Mouse (Mus musculus): ENCODE measurements around the gene Eme2. TPM values are rescaled to one million over a fixed set of nuclear protein-coding genes. Genes with fewer than 3 reads are reported as not detected.

Eme2 gene
- polyA plus RNA-seq, 1 experiment from 2014 or later: 21.4 TPM

- Histone ChIP-seq H3K9me3 (replicated peaks) (no peaks in the 10 kb centered on the region), H3K4me2 (peak overlapping the region; percentile 92), H3K4me3 (peak overlapping the region; percentile 95), H3K9ac (peak overlapping the region; percentile 81), H3K36me3 (peaks cover 77% of the 10 kb centered on the region), H3K4me1 (peaks cover 46% of the 10 kb centered on the region), H3K27ac (peak overlapping the region; percentile 71), H3K27me3 (replicated peaks) (no peaks in the 10 kb centered on the region)
- 0 out of 2 replicates have a peak, but pooled peaks have one; percentile 1 for ATAC-seq
- WGBS (ENCODE audit: insufficient replicate concordance): 19% methylated on average over 22 of the region's 22 CpGs
These were observed 9.3 kb downstream of the Eme2 start for GRCm38 (mm10) chr17:24885356-24886133.

DNA sequence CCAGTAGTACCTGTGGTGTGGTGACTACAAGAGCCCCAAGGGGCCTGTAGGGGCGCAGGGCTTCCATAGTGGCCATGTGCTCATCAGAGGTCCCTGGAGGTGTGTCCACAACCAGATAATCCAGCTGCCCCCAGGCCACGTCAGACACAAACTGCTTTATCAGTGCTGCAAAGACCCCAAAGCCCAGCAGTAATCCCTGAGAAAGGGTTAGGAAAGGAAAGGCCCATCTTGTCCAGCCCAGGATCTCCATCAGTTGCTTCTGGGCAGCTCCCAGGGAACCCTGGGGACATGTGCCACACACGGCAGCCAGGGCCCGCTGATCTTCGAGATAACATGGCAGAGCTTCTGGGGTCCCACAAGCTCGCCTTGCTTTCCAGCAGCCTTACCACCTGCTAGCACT is 10.5 kb downstream of the Eme2 start:
- Histone ChIP-seq H3K4me1 (peaks cover 41% of the 10 kb centered on the region), H3K4me2 (peak overlapping the region; percentile 92), H3K9ac (peak overlapping the region; percentile 81), H3K27ac (no peak overlapping the region), H3K36me3 (peaks cover 68% of the 10 kb centered on the region), H3K9me3 (replicated peaks) (no peaks in the 10 kb centered on the region), H3K4me3 (peak overlapping the region; percentile 95), H3K27me3 (replicated peaks) (no peaks in the 10 kb centered on the region)
- 65% methylated on average over 6 of the region's 6 CpGs for WGBS (ENCODE audit: insufficient replicate concordance)
- ATAC-seq: no peak

DNA sequence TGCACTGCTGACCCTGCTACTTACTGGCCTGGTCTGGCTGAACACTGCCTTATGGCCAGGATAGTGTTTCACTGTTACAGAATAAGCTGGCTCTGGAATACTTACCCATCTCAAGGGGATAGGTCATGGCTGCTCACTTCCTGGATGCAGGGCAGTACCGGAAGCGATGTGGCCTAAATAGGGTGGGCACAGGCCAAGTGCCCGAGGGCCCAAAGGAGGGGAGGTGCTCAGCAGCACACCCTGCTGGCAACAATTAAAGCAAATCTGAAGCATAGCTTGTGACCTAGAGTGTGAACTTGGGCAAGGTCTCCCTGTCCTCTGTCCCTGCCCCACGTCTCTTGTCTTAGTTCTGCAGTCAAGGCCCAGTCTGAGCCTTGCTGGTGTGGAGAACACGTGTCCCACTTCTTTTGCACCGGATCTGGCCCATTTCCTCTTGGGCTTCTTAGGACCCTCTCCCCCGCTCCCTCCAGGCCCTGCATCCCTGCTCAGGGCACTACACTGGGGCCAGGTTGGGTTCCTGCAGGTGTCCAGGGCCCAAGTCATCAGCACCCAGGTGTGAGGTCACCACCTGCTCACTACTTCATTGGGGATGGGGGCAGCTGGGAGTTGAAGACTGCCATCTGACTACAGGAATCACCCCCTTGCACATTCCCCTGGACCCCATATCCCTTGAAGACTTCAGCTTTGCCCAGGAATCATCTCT is 13.0 kb downstream of the Eme2 start:
- H3K36me3 ChIP-seq: peaks cover 50% of the 10 kb centered on the region
- no peak for ATAC-seq
- no peaks in the 10 kb centered on the region for H3K27me3 ChIP-seq (replicated peaks)
- H3K9me3 ChIP-seq (replicated peaks): no peaks in the 10 kb centered on the region
- no peak overlapping the region for H3K4me2 ChIP-seq
- peaks cover 26% of the 10 kb centered on the region for H3K4me1 ChIP-seq
- H3K4me3 ChIP-seq: no peak overlapping the region
- 45% methylated on average over 7 of the region's 7 CpGs for WGBS (ENCODE audit: insufficient replicate concordance)
- H3K27ac ChIP-seq: no peak overlapping the region
- H3K9ac ChIP-seq: no peak overlapping the region

- Histone ChIP-seq H3K4me1 (peaks cover 12% of the 10 kb centered on the region; the same call in 1 of the 2 replicates), H3K27me3 (replicated peaks) (no peaks in the 10 kb centered on the region; the same call in 1 of the 2 replicates), H3K9me3 (replicated peaks) (no peaks in the 10 kb centered on the region), H3K4me2 (peak overlapping the region; percentile 27; the same call in 1 of the 2 replicates), H3K27ac (no peak overlapping the region), H3K9ac (no peak overlapping the region), H3K36me3 (peaks cover 32% of the 10 kb centered on the region), H3K4me3 (no peak overlapping the region)
- WGBS (ENCODE audit: insufficient replicate concordance): 71% methylated on average over 8 of the region's 8 CpGs
- ATAC-seq: no peak
These were observed 16.4 kb downstream of the Eme2 start for GRCm38 (mm10) chr17:24878531-24878930.

GRCm38 (mm10) chr17:24878117-24878397 is 16.8 kb downstream of the Eme2 start:
- peaks cover 28% of the 10 kb centered on the region for H3K36me3 ChIP-seq
- no peaks in the 10 kb centered on the region; the same call in 1 of the 2 replicates for H3K27me3 ChIP-seq (replicated peaks)
- peak; percentile 36; the same call in 1 of the 2 replicates for ATAC-seq
- H3K4me1 ChIP-seq: peaks cover 12% of the 10 kb centered on the region; the same call in 1 of the 2 replicates
- no peaks in the 10 kb centered on the region for H3K9me3 ChIP-seq (replicated peaks)
- H3K4me3 ChIP-seq: no peak overlapping the region
- WGBS (ENCODE audit: insufficient replicate concordance): 49% methylated on average over 5 of the region's 5 CpGs
- H3K9ac ChIP-seq: peak overlapping the region; percentile 15; the same call in 1 of the 2 replicates
- peak overlapping the region; percentile 69 for H3K27ac ChIP-seq
- H3K4me2 ChIP-seq: peak overlapping the region; percentile 27

DNA sequence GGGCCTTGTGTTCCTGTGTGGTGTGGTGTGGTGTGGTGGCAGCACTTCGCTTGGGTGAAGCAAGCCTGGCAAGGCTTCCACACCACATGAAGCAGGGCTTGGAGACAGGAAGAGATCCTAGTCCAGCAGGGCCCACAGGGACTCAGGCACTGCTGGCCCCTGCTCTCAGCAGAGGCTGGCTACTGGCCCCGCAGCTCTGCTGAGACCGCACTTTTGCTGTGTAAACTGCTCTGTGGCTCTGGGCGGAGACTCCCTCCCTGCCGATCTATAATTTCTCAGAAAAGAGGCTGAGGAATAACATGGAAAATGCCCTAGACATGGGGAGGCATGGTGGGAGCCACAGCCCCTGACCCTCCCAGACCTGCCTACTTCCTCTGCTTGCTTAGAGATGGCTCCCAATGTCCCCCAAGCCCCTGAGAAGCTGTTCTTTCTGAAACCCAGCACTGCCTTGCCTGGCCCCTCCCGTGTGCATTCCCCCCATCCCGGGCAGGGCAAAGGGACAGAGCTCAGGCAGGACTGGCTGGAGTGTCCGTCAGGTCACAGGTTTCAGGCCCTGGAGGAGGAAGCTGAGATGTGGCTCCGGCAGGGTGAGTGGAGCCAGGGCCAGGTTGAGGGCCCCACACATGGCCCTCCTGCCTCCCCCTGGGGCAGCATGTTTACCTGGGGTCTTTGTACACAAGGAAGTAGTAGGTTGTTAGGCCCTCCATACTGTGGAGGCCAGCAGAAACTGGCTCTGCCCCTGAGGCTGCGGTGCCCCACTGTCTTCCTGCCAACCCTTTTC is 17.4 kb downstream of the Eme2 start:
- Histone ChIP-seq H3K4me2 (peak overlapping the region; percentile 27), H3K9ac (peak overlapping the region; percentile 15), H3K36me3 (peaks cover 22% of the 10 kb centered on the region), H3K4me3 (no peak overlapping the region), H3K9me3 (replicated peaks) (no peaks in the 10 kb centered on the region), H3K27ac (peak overlapping the region; percentile 69), H3K27me3 (replicated peaks) (no peaks in the 10 kb centered on the region; the same call in 1 of the 2 replicates), H3K4me1 (peaks cover 12% of the 10 kb centered on the region; the same call in 1 of the 2 replicates)
- ATAC-seq: peak; percentile 50
- 58% methylated on average over 10 of the region's 10 CpGs for WGBS (ENCODE audit: insufficient replicate concordance)

- no peak overlapping the region for H3K9ac ChIP-seq
- H3K27ac ChIP-seq: no peak overlapping the region
- H3K36me3 ChIP-seq: no peaks in the 10 kb centered on the region
- H3K4me3 ChIP-seq: no peak overlapping the region
- no peak overlapping the region for H3K4me2 ChIP-seq
- 68% methylated on average over 8 of the region's 8 CpGs for WGBS (ENCODE audit: insufficient replicate concordance)
- 0 out of 2 replicates have a peak, but pooled peaks have one; percentile 18 for ATAC-seq
- peaks cover 4% of the 10 kb centered on the region; the same call in 1 of the 2 replicates for H3K27me3 ChIP-seq (replicated peaks)
- H3K9me3 ChIP-seq (replicated peaks): no peaks in the 10 kb centered on the region
- peaks cover 12% of the 10 kb centered on the region; the same call in 1 of the 2 replicates for H3K4me1 ChIP-seq
These were observed 19.9 kb downstream of the Eme2 start for GRCm38 (mm10) chr17:24874989-24875388.

- Histone ChIP-seq H3K27me3 (replicated peaks) (peaks cover 4% of the 10 kb centered on the region; the same call in 1 of the 2 replicates), H3K9me3 (replicated peaks) (no peaks in the 10 kb centered on the region), H3K36me3 (no peaks in the 10 kb centered on the region), H3K4me3 (no peak overlapping the region), H3K4me2 (no peak overlapping the region), H3K4me1 (peaks cover 12% of the 10 kb centered on the region; the same call in 1 of the 2 replicates), H3K9ac (no peak overlapping the region), H3K27ac (no peak overlapping the region)
- 35% methylated on average over 1 of the region's 1 CpGs for WGBS (ENCODE audit: insufficient replicate concordance)
- no peak for ATAC-seq
These were observed 20.5 kb downstream of the Eme2 start for GRCm38 (mm10) chr17:24874405-24874745.

- H3K4me2 ChIP-seq: no peak overlapping the region
- peaks cover 4% of the 10 kb centered on the region; the same call in 1 of the 2 replicates for H3K27me3 ChIP-seq (replicated peaks)
- H3K9ac ChIP-seq: no peak overlapping the region
- 37% methylated on average over 4 of the region's 4 CpGs for WGBS (ENCODE audit: insufficient replicate concordance)
- H3K27ac ChIP-seq: no peak overlapping the region
- ATAC-seq: no peak
- H3K36me3 ChIP-seq: no peaks in the 10 kb centered on the region
- no peak overlapping the region for H3K4me3 ChIP-seq
- no peaks in the 10 kb centered on the region for H3K9me3 ChIP-seq (replicated peaks)
- peaks cover 12% of the 10 kb centered on the region; the same call in 1 of the 2 replicates for H3K4me1 ChIP-seq
These were observed 21.0 kb downstream of the Eme2 start for GRCm38 (mm10) chr17:24873695-24874404.

DNA sequence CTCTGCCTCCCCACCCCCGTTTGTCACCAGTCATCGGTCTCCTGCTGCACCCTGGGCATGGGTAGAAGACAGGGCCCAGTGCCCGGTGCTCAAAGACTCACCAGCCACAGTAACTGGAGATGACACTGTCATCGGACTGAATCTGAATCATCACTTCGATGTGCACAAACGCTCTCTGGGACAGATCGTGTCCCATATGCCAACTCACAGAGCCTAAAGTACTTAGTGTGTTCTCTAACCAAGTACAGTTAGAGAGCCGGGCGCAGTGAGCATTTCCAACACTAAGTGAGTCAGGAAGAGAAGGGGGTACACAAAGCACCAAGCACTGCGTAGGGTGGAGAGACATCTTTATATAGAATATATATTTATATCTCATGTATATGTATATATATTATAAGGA is 27.0 kb downstream of the Eme2 start:
- Histone ChIP-seq H3K36me3 (peaks cover 34% of the 10 kb centered on the region), H3K4me1 (no peaks in the 10 kb centered on the region), H3K9ac (no peak overlapping the region), H3K27me3 (replicated peaks) (0 out of 2 replicates have a peak, but pooled peaks cover 4% of the 10 kb centered on the region), H3K9me3 (replicated peaks) (no peaks in the 10 kb centered on the region), H3K27ac (no peak overlapping the region), H3K4me2 (no peak overlapping the region), H3K4me3 (no peak overlapping the region)
- ATAC-seq: no peak
- WGBS (ENCODE audit: insufficient replicate concordance): 86% methylated on average over 10 of the region's 10 CpGs

DNA sequence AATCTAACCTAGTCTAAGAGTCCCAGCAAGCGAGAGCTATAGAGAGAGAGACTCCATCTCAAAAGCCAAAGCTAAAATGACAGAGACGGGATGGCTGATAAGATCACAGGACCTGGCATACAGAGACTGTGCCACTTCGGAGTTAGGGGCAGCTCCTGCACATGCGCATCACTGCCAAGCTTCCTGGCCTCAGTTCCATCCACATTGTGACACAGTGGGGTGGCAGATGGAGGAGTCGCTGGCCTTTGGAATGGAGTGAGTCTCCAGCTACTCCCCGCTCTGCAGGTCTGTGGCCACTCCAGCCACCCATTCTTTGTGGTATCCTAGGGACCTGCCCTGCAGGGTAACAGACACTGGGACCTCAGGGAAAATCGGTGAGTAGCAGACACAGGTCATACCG is 29.1 kb downstream of the Eme2 start, which contains the start of gene Igfals:
TSS of gene Igfals (plus strand) at position 222 of the 400 bp plus-strand sequence.
- 77% methylated on average over 8 of the region's 8 CpGs for WGBS (ENCODE audit: insufficient replicate concordance)
- ATAC-seq: no peak
- Histone ChIP-seq H3K9me3 (replicated peaks) (no peaks in the 10 kb centered on the region), H3K4me3 (no peak within 1 kb of the TSS), H3K4me2 (no peak within 1 kb of the TSS), H3K27ac (no peak within 1 kb of the TSS), H3K36me3 (peaks cover 55% of the 10 kb centered on the region), H3K4me1 (no peaks in the 10 kb centered on the region), H3K9ac (no peak within 1 kb of the TSS), H3K27me3 (replicated peaks) (no peaks in the 10 kb centered on the region)
